Mouse (Mus musculus) adrenal gland, postnatal 10 days (tissue): ENCODE measurements around the gene Eml4. TPM values are rescaled to one million over a fixed set of nuclear protein-coding genes. Genes with fewer than 3 reads are reported as not detected.

Source experiments
- DNase-seq: peaks from one replicate; pipeline ENCODE4 v3.0.0; 2021; ENCODE audit warnings: mixed read lengths
- long read RNA-seq, 2 experiments: library from polyadenylated mRNA; stranded (forward); transcript quantifications; one replicate each; pipeline ENCODE4 v2.0.0; 2021
- total RNA-seq, 2 experiments: library from RNA; stranded (reverse); gene quantifications; 2 replicates each; pipeline ENCODE4 v1.2.3; 2021

Gene Eml4
- 10 to 100 TPM; 19.9 to 21.8 TPM for total RNA-seq
- long read RNA-seq, experiment 1, full-length matches to known transcripts: 7 of 27 reads
- long read RNA-seq, experiment 1, partial matches to known transcripts: 7 of 27 reads
- long read RNA-seq, experiment 1, other reads (novel, unspliced or antisense): 13 of 27 reads
- long read RNA-seq, experiment 2, full-length matches to known transcripts: 11 of 15 reads
- long read RNA-seq, experiment 2, partial matches to known transcripts: 0 of 15 reads
- long read RNA-seq, experiment 2, other reads (novel, unspliced or antisense): 4 of 15 reads

- DNase-seq: peak; percentile 97
Observed at GRCm38 (mm10) chr17:83350379-83351091, at the start of gene Eml4. Gene Eml4 (plus strand): TSS chr17:83350931.

GRCm38 (mm10) chr17:83301433-83301832 is 49.3 kb upstream of the Eml4 start:
- no peak for DNase-seq

- DNase-seq: no peak
Observed at GRCm38 (mm10) chr17:83304089-83304822, 46.5 kb upstream of the Eml4 start.

DNA sequence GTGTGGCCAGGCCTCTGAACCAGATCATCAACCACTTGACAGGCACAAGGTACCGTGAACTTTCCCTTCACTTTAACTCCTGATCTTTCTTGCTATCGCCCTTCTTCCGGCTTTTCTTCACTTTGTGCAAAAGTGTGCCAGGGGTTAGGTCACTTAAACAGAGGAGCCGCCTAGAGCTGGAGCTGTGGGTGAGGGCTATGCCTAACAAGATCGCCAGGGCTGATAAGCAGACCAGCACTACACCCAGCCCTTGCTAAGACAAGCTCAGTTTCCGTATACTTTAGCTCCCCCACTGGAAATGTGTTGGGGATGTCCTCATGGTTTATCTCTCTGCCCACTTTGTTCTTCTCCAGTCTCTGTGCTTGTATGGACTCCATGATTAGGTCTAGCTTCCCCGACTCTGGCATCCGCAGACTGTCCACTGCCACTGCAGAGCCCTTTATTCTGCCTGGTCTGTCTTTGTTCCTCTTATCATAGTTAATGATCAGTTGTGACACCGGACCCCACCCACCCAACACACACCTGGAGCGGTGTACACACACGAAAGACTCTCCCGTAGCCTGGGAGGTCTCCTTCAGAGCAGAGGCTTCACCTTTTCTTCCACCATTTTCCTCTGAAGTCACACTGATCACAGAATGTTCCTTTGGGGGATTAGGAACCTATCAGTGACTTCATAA is 43.6 kb upstream of the Eml4 start:
- no peak for DNase-seq

DNA sequence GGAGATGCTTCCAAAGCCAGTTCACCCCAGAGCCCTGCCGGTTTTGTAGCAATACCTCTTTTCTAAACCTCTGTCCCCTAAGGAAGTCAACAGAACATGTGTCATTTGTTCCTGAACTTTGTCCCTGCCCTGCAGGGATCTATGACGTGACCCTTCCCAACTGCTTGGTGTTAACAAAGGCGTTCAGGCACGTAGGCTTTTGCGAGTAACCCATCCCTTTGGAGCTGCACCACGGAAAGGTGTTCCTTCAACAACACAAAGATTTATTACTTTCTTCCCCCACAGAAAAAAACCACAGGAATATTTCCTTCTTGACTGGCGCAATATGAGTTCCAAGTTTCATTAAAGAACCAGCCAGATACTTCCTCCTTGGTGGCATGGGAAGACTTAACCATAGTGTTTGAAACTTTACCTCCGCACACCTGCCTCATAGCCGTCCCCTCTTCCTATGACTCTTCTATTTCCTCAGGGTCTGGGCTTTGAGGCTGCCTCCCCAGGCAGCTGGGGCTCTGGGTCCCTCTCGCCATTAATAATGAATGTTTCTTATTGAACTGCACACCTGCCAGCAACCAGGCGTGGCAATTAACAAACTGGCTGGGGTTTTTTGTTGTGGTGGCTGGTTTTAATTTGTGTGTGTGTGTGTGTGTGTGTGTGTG is 43.0 kb upstream of the Eml4 start:
- DNase-seq: no peak

DNA sequence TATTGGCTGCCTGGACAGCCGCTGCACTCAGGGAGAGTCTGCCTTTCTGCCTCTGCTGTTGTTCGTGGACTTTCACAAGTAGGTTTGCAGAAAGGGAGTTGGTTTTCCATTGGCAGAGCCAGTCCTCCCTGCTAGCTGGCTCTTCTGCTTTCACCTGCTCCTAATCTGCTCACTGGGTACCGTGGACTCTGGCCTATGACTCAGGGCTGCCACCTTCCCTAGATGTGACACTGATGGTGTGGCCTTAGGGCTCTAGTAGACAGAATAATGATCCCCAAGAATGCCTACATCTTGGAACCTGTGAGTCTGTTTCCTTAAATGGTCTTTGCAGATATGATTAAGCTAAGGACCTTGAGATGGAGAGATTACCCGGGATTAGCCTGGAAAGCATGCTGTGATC is 42.3 kb upstream of the Eml4 start:
- DNase-seq: no peak

GRCm38 (mm10) chr17:83309243-83309642 is 41.5 kb upstream of the Eml4 start:
- DNase-seq: no peak

GRCm38 (mm10) chr17:83311806-83312205 is 38.9 kb upstream of the Eml4 start:
- no peak for DNase-seq

DNA sequence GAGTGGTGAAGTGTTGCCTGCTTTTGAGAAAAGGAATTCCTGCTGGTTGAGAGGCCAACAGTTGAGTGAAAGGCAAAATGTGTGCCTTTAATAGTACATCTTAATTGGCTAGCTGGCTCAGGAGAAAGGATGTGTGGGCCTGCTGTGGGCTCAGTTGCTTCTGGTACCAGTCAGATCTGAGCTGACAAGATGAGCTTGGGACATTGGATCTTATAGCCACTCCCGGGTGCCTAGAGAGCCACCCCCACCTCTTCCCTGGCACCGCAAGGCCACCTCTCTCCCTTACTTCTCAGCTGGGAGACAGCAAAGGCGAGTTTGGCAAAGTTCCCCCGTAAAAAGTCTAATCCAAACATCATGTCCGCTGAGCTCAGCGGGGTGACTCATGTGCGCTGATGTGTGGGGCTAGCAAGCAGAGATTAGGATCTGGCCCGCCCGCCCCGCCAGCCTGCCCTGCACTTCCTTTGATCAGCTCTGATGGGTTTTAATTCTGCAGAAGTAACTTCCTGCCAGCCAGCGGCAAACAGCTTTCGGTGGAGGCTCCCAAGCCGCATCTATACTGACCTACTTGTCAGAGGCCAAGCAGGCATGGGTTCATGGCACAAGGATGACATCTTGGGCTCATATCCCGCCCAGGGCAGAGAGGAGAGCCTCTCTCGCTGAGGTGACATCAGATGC is 38.4 kb upstream of the Eml4 start:
- DNase-seq: peak; percentile 82

- no peak for DNase-seq
Observed at GRCm38 (mm10) chr17:83313046-83313689, 37.6 kb upstream of the Eml4 start.

- DNase-seq: no peak
Observed at GRCm38 (mm10) chr17:83315476-83315875, 35.3 kb upstream of the Eml4 start.

- DNase-seq: peak; percentile 78
Observed at GRCm38 (mm10) chr17:83322621-83323335, 28.0 kb upstream of the Eml4 start.

DNA sequence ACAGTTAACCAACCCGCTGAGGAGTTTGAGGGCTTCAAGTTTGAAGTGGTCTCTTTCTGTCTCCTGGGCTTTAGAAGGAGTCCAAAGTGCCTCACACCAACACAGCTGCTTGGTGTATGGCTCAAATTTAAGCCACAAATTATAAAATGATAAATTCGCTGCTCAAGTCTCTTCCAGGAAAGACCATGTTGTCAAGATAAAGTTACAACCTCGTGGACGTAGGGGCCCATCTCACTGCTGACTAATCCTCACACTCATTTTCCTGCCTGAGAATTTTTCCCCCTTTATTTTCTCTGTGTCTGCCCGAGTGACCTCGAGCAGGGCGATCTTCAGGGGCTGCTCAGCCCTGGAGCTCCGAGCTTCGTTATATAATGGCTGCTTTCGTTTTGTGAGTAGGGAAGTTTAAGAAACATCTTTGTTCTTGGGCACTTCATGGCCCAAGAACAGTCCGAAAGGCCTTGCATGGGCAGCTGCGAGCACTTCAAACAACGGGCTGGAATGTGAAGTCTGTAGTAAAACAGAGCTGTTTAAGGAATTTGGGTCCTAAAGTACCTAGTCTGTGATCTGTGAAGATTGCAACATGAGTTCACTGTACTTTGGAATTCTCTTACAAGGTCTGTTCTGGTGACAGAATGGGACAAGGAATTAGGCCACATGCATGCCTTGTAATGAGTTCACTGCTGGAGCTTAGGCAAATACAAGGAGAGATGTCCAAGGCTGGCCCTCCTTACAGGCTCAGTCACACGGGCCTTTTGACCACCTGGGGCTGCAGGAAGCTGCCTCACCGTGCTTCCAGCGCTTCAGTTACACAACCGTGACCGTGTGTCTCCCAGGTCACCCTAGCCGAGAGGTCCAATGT is 27.1 kb upstream of the Eml4 start:
- peak; percentile 36 for DNase-seq

GRCm38 (mm10) chr17:83324269-83324616 is 26.5 kb upstream of the Eml4 start:
- DNase-seq: no peak

DNA sequence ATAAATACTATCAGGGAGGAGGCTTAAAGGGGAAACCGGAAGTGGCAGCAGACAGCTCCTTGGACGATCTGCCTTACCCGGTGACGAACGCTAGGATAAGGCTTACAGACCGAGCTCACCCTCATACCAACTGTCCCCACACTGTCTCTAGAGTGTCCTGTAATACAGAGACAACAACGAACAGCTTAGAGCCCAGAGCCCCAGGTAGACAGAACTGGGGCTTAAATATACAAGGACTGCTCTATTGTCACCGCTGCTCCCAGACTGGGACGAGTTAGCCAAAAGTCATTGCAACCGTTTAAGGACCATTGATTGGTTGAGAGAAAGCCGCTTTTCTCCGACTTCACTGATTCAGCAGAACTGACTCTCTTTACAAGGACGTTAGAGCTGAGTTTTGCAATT is 15.5 kb upstream of the Eml4 start:
- DNase-seq: no peak

DNA sequence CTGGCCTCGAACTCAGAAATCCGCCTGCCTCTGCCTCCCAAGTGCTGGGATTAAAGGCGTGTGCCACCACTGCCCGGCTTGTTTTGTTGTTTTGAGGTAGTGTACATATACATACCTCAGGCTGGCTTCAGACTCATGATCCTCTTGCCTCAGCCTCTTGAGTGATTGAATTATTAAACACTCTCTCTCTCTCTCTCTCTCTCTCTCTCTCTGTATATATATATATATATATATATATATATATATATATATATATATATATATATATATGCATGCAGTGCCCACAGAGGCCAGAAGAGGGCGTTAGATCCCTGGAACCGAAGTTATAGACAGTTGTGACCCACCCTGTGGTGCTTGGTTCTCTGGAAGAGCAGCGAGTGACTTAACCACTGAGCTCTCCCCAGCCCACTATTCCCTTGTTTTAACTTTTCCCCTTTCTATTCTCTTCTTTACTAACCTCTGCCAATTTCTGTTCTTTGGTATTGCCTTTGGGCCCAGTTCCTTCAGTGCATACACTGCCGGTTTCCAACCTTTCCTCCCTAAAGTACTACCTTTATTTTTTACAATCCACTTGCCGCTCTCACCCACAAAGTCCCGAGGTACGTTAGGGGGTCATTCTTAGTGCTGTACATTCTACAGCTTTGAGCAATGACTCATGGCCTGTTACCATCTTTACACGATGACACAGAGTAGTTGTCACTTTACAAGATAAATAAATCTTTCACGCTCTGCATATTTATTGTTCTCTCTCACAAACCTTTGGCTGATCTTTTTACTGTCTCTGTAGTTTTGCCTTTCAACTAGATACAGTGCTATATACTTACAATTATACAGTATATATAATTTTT is 13.5 kb upstream of the Eml4 start:
- no peak for DNase-seq

GRCm38 (mm10) chr17:83339368-83340085 is 11.2 kb upstream of the Eml4 start:
- no peak for DNase-seq
